Mouse (Mus musculus) G1E (cell line): ENCODE measurements around the gene Tgm7.

Experiments used
- GATA1 ChIP-seq: IDR thresholded peaks from 2 replicates; pipeline ENCODE4 v1.6.1; 2012; ENCODE audit warnings: borderline replicate concordance, low read length, inconsistent platforms, mixed read lengths
- POLR2AphosphoS5 ChIP-seq: IDR thresholded peaks from 2 replicates; pipeline ENCODE4 v1.6.1; 2012; ENCODE audit warnings: low read depth, low read length, inconsistent platforms; ENCODE audit not compliant: insufficient replicate concordance

GRCm38 (mm10) chr2:121140018-121140882 lies 30.7 kb upstream of the Tgm7 start, which contains the start of the genes Adal and Lcmt2:
- TF ChIP-seq GATA1 (no peak), POLR2AphosphoS5 (0 out of 2 replicates have a peak, but pooled peaks have one; percentile 50)
